Mouse (Mus musculus) ES-CJ7 (cell line): ENCODE results near the gene Pold4.
"Not testable (repeated sequence)": the region's sequence is repeated elsewhere in the genome, so short reads cannot be mapped to it uniquely, and the experiment has no call there.

Experiments used
- DNase-seq: peaks from one replicate; pipeline ENCODE4 v3.0.0; 2011; ENCODE audit warnings: low read depth, low spot score

Pold4 gene

GRCm38 (mm10) chr19:4227894-4228678 is 3.6 kb upstream of the Pold4 start:
- peak; percentile 88 for DNase-seq

GRCm38 (mm10) chr19:4228891-4229290 is 2.8 kb upstream of the Pold4 start:
- no peak for DNase-seq

- DNase-seq = no peak
These were observed 2.1 kb upstream of the Pold4 start for GRCm38 (mm10) chr19:4229451-4230076.

GRCm38 (mm10) chr19:4230415-4230814 is 1.3 kb upstream of the Pold4 start:
- no peak for DNase-seq

- no peak for DNase-seq
These were observed 480 bp downstream of the Pold4 start for GRCm38 (mm10) chr19:4232186-4232572.

GRCm38 (mm10) chr19:4232651-4233050 is 952 bp downstream of the Pold4 start:
- no peak for DNase-seq

- no peak for DNase-seq
These were observed 2.8 kb downstream of the Pold4 start for GRCm38 (mm10) chr19:4234548-4234947.

- no peak for DNase-seq
These were observed 8.6 kb downstream of the Pold4 start for GRCm38 (mm10) chr19:4240247-4240668.

GRCm38 (mm10) chr19:4242416-4242815 is 10.7 kb downstream of the Pold4 start:
- DNase-seq = peak; percentile 43

- no peak for DNase-seq
These were observed 13.1 kb downstream of the Pold4 start for GRCm38 (mm10) chr19:4244775-4245174.

- DNase-seq = no peak
These were observed 15.3 kb downstream of the Pold4 start for GRCm38 (mm10) chr19:4247010-4247409.

GRCm38 (mm10) chr19:4248683-4249082 is 17.0 kb downstream of the Pold4 start:
- not testable (repeated sequence) for DNase-seq

GRCm38 (mm10) chr19:4254230-4254629 is 22.5 kb downstream of the Pold4 start:
- no peak for DNase-seq

GRCm38 (mm10) chr19:4255583-4256162 is 24.0 kb downstream of the Pold4 start:
- peak; percentile 68 for DNase-seq

GRCm38 (mm10) chr19:4257216-4257896 is 25.7 kb downstream of the Pold4 start:
- peak; percentile 96 for DNase-seq

GRCm38 (mm10) chr19:4257897-4258252 is 26.2 kb downstream of the Pold4 start:
- no peak for DNase-seq

- no peak for DNase-seq
These were observed 29.5 kb downstream of the Pold4 start for GRCm38 (mm10) chr19:4261038-4261698.

- DNase-seq = no peak
These were observed 31.1 kb downstream of the Pold4 start for GRCm38 (mm10) chr19:4262756-4263155.

- no peak for DNase-seq
These were observed 32.0 kb downstream of the Pold4 start for GRCm38 (mm10) chr19:4263702-4264101.

- DNase-seq = no peak
These were observed 32.6 kb downstream of the Pold4 start for GRCm38 (mm10) chr19:4264171-4264780.

- DNase-seq = peak; percentile 43
These were observed 34.3 kb downstream of the Pold4 start for GRCm38 (mm10) chr19:4265956-4266355.
